Mouse (Mus musculus) stomach, postnatal 0 days (tissue): Measurements from ENCODE around the gene Fchsd2. TPM values are rescaled to one million over a fixed set of nuclear protein-coding genes. Genes with fewer than 3 reads are reported as not detected.

ENCODE experiments used
- ATAC-seq: fragments of 200-750 bp; cut with Nextera tagmentation; 2 replicates; pipeline ENCODE4 v1.8.0; 2017; ENCODE audit not compliant: low FRiP score, low TSS enrichment
- DNase-seq: peaks from one replicate; pipeline ENCODE4 v3.0.0-alpha.2; 2016; ENCODE audit warnings: low spot score
- H3K27ac ChIP-seq: fragments of 300-500 bp; sonication (generic); replicated peaks from 2 replicates; pipeline ENCODE4 v1.5.1; 2014; ENCODE audit warnings: mild to moderate bottlenecking, control low read depth
- H3K27me3 ChIP-seq: fragments of 300-500 bp; sonication (generic); 2 replicates; pipeline ENCODE4 v1.6.1; 2014; ENCODE audit warnings: low read length; ENCODE audit not compliant: control insufficient read depth, insufficient read depth
- H3K36me3 ChIP-seq: fragments of 300-500 bp; sonication (generic); 2 replicates; pipeline ENCODE4 v1.6.1; 2014; ENCODE audit warnings: low read length, mixed read lengths; ENCODE audit not compliant: control insufficient read depth, insufficient read depth
- H3K4me1 ChIP-seq: fragments of 300-500 bp; sonication (generic); replicated peaks from 2 replicates; pipeline ENCODE4 v1.6.1; 2014; ENCODE audit warnings: antibody characterized with exemption; ENCODE audit not compliant: control insufficient read depth, insufficient read depth
- H3K4me2 ChIP-seq: fragments of 300-500 bp; sonication (generic); replicated peaks from 2 replicates; pipeline ENCODE4 v1.6.1; 2014; ENCODE audit warnings: low read depth, mild to moderate bottlenecking, control low read depth, moderate library complexity
- H3K4me3 ChIP-seq: fragments of 300-500 bp; sonication (generic); 2 replicates; pipeline ENCODE4 v1.5.1; 2014; ENCODE audit warnings: low read depth, low read length, control low read depth
- H3K9ac ChIP-seq: fragments of 300-500 bp; sonication (generic); 2 replicates; pipeline ENCODE4 v1.6.1; 2014; ENCODE audit warnings: mild to moderate bottlenecking, low read length, control low read depth, mixed read lengths
- H3K9me3 ChIP-seq: fragments of 300-500 bp; sonication (generic); 2 replicates; pipeline ENCODE4 v1.6.1; 2016; ENCODE audit warnings: low read length; ENCODE audit not compliant: control insufficient read depth
- CTCF ChIP-seq: IDR thresholded peaks from 2 replicates; pipeline ENCODE4 v1.5.1; 2016; ENCODE audit warnings: antibody characterized with exemption, low read depth, mild to moderate bottlenecking, moderate library complexity
- EP300 ChIP-seq: optimal IDR thresholded peaks from 2 replicates; pipeline ENCODE3; 2016; ENCODE audit warnings: antibody characterized with exemption
- WGBS: fragments of 180-500 bp; shearing (Covaris S2); extraction: QIAGEN DNeasy Blood & Tissue Kit; methylation state at CpG from one replicate; pipeline ENCODE4 v1.1.7; 2014; 5-methylcytosine and 5-hydroxymethylcytosine counted together
- polyA plus RNA-seq: library from polyadenylated mRNA; unstranded; fragments of >200 nt; fragmentation: Nextera tagmentation; extraction: Ambion mirVana; gene quantifications from 2 replicates; pipeline ENCODE4 v1.2.1, GENCODE M21; 2015

Fchsd2 gene
- polyA plus RNA-seq, 1 experiment from 2014 or later, result 6.4 TPM

GRCm38 (mm10) chr7:101069271-101069670, 23.4 kb upstream of the Fchsd2 start:
- 0 out of 2 replicates have a peak, but pooled peaks cover 4% of the 10 kb centered on the region for H3K4me1 ChIP-seq
- DNase-seq (no peak), ATAC-seq (no peak)
- no peaks in the 10 kb centered on the region for H3K36me3 ChIP-seq
- no peak for TF ChIP-seq CTCF
- TF ChIP-seq EP300, result no peak
- no peak overlapping the region for H3K4me3 ChIP-seq
- H3K27ac ChIP-seq, result no peak overlapping the region
- no peaks in the 10 kb centered on the region for H3K27me3 ChIP-seq
- WGBS, result 74% methylated on average over 6 of the region's 6 CpGs
- H3K9me3 ChIP-seq, result no peaks in the 10 kb centered on the region
- no peak overlapping the region for H3K4me2 ChIP-seq
- no peak overlapping the region for H3K9ac ChIP-seq

DNA sequence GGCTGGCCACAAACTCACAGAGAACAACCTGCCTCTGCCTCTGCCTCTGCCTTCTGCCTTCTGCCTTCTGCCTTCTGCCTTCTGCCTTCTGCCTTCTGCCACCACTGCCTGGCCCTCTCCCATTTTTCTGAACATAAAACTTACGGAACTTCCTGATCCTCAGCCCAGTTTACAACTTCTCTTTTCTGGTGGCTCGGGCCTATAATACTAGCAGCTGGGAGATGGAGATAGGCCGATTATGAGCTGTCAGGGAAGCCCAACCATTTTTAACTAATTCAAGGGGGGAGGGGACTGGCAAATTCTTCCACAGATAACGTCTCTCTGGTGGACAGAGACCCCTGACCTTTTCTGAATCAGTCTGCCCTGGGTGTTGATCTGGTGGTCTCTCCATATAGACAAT, 22.3 kb upstream of the Fchsd2 start:
- no peaks in the 10 kb centered on the region for H3K27me3 ChIP-seq
- no peaks in the 10 kb centered on the region for H3K36me3 ChIP-seq
- no peaks in the 10 kb centered on the region for H3K9me3 ChIP-seq
- no peak overlapping the region; the same call in 1 of the 2 replicates for H3K27ac ChIP-seq
- DNase-seq (no peak), ATAC-seq (no peak)
- 32% methylated on average over 4 of the region's 4 CpGs for WGBS
- TF ChIP-seq CTCF (no peak), EP300 (no peak)
- no peak overlapping the region for H3K9ac ChIP-seq
- H3K4me2 ChIP-seq, result no peak overlapping the region
- no peak overlapping the region for H3K4me3 ChIP-seq
- 0 out of 2 replicates have a peak, but pooled peaks cover 4% of the 10 kb centered on the region for H3K4me1 ChIP-seq

DNA sequence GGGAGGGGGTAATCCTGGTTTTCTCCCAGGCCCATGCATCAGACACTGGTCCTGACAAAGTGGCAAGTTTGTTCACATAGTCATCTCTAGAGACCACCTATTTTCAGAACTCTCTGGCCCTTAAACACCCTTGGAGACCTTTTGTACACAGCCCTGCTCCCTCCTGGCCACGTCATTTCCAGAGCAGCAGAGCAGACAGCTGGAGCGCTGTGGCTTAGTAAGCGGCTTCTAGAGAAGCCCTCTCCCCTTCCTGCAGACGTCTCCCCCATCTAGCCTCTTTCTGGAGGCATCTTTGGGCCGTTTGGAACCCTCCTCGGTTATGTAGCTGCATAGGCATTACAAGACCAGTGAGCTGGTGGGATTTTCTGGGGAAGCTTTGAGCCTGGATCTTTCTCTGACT, 21.6 kb upstream of the Fchsd2 start:
- Histone ChIP-seq H3K27me3 (no peaks in the 10 kb centered on the region), H3K4me2 (no peak overlapping the region), H3K9ac (0 out of 2 replicates have a peak overlapping the region, but pooled peaks have one; percentile 9), H3K9me3 (no peaks in the 10 kb centered on the region), H3K4me1 (0 out of 2 replicates have a peak, but pooled peaks cover 4% of the 10 kb centered on the region), H3K27ac (no peak overlapping the region), H3K36me3 (no peaks in the 10 kb centered on the region), H3K4me3 (no peak overlapping the region)
- TF ChIP-seq CTCF (no peak), EP300 (no peak)
- DNase-seq (no peak), ATAC-seq (no peak)
- WGBS, result 51% methylated on average over 6 of the region's 6 CpGs

DNA sequence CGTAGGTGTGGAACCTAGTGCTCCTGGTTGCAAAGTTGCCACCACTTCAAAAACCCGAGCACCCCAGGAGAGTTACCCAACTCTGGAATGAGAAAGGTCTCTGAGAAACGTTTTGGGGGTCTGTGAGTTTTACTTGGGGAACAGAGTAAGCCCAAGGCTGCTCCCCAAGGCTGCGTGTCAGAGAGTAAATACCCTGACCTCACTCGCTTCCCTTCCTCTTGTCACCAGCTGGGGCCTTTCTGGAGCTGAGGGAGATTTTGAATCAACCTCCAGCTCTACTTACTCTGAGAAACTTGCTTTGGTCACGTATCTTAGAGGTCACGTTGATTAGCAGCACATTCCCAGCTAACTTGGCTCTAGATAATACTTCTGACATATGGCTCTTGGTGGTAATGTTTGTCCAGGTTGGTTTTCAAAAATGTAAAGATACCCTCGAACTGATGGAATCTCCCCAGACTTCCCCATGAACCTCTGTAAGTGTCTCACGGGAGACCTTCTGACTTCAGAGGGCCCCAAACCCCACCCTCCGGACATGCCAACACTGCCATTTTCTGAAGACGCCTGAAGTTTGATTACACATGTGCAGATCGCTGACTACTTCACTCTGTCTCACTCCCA, 20.4 kb upstream of the Fchsd2 start:
- Histone ChIP-seq H3K4me2 (no peak overlapping the region), H3K4me1 (no peaks in the 10 kb centered on the region), H3K36me3 (no peaks in the 10 kb centered on the region), H3K4me3 (no peak overlapping the region), H3K27ac (no peak overlapping the region), H3K9me3 (no peaks in the 10 kb centered on the region), H3K9ac (no peak overlapping the region), H3K27me3 (no peaks in the 10 kb centered on the region)
- TF ChIP-seq CTCF (no peak), EP300 (no peak)
- ATAC-seq (no peak), DNase-seq (no peak)
- WGBS, result 60% methylated on average over 12 of the region's 12 CpGs

- H3K36me3 ChIP-seq, result no peaks in the 10 kb centered on the region
- no peaks in the 10 kb centered on the region for H3K4me1 ChIP-seq
- no peak overlapping the region for H3K27ac ChIP-seq
- H3K4me2 ChIP-seq, result no peak overlapping the region
- no peaks in the 10 kb centered on the region for H3K27me3 ChIP-seq
- no peaks in the 10 kb centered on the region for H3K9me3 ChIP-seq
- no peak for TF ChIP-seq EP300
- TF ChIP-seq CTCF, result no peak
- 62% methylated on average over 8 of the region's 8 CpGs for WGBS
- no peak overlapping the region for H3K4me3 ChIP-seq
- no peak for ATAC-seq
- no peak overlapping the region for H3K9ac ChIP-seq
- DNase-seq, result no peak
Observed at GRCm38 (mm10) chr7:101074170-101074767, 18.4 kb upstream of the Fchsd2 start.

DNA sequence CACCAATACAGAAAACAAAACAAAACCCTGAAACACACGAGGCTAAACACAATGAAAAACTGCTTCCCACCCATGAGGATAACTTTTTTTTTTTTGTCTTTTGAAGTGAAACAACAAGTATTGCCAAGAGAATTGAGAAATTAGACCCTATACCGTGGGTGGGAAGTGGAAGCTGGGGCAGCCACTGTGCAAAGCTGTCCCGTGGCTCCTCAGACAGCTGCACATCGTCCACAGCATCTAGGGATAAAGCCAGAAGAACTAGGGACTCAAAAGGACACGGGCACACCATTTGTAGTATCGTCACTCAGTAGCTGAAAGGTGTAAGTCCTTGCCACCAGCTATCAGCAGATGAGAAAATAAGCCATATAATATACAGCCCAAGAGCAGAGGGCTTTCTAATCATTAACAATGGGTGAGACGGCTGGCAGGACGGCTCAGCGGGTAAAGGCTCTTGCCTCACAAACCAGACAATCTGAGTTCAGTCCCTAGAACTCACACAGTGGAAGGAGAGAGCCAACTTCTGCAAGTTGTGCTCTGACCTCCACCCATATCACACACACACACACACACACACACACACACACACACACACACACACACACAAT, 9.0 kb upstream of the Fchsd2 start:
- Histone ChIP-seq H3K9me3 (no peaks in the 10 kb centered on the region), H3K4me2 (no peak overlapping the region), H3K9ac (no peak overlapping the region), H3K27me3 (no peaks in the 10 kb centered on the region), H3K36me3 (no peaks in the 10 kb centered on the region), H3K27ac (no peak overlapping the region), H3K4me3 (no peak overlapping the region), H3K4me1 (0 out of 2 replicates have a peak, but pooled peaks cover 5% of the 10 kb centered on the region)
- TF ChIP-seq EP300, result no peak
- TF ChIP-seq CTCF, result no peak
- no peak for ATAC-seq
- WGBS, result 50% methylated on average over 9 of the region's 9 CpGs
- no peak for DNase-seq
